Mouse (Mus musculus) liver, embryonic 11.5 days (tissue): ENCODE measurements around the gene Csf2ra. TPM values are rescaled to one million over a fixed set of nuclear protein-coding genes. Genes with fewer than 3 reads are reported as not detected.
A peak's percentile ranks its signal among the peaks of the same experiment; 100 is the strongest.
"Not testable (repeated sequence)": the region's sequence is repeated elsewhere in the genome, so short reads cannot be mapped to it uniquely, and the experiment has no call there.

Source experiments
- ATAC-seq: fragments of 200-750 bp; cut with Nextera tagmentation; replicated peaks from 2 replicates; pipeline ENCODE4 v1.8.0; 2017; ENCODE audit warnings: moderate number of reproducible peaks, mild to moderate bottlenecking, moderate TSS enrichment, moderate library complexity; ENCODE audit not compliant: low FRiP score
- DNase-seq: peaks from one replicate; pipeline ENCODE4 v3.0.0-alpha.2; 2017; ENCODE audit warnings: low spot score
- H3K27ac ChIP-seq: fragments of 300-500 bp; sonication (generic); 2 replicates; pipeline ENCODE4 v1.5.1; 2014; ENCODE audit warnings: mild to moderate bottlenecking, low read depth, low read length, control low read depth
- H3K27me3 ChIP-seq: fragments of 300-500 bp; sonication (generic); replicated peaks from 2 replicates; pipeline ENCODE4 v1.6.1; 2014; ENCODE audit warnings: low read length, mixed read lengths; ENCODE audit not compliant: control insufficient read depth, insufficient read depth
- H3K36me3 ChIP-seq: fragments of 300-500 bp; sonication (generic); 2 replicates; pipeline ENCODE4 v1.6.1; 2014; ENCODE audit warnings: mild to moderate bottlenecking, low read length, moderate library complexity, mixed read lengths; ENCODE audit not compliant: control insufficient read depth, insufficient read depth
- H3K4me1 ChIP-seq: fragments of 300-500 bp; sonication (generic); replicated peaks from 2 replicates; pipeline ENCODE4 v1.6.1; 2014; ENCODE audit warnings: low read length, mixed read lengths; ENCODE audit not compliant: control insufficient read depth, insufficient read depth
- H3K4me2 ChIP-seq: fragments of 300-500 bp; sonication (generic); 2 replicates; pipeline ENCODE4 v1.6.1; 2014; ENCODE audit warnings: mild to moderate bottlenecking, control low read depth, moderate library complexity
- H3K4me3 ChIP-seq: fragments of 300-500 bp; sonication (generic); 2 replicates; pipeline ENCODE4 v1.5.1; 2014; ENCODE audit warnings: low read depth, low read length, control low read depth
- H3K9ac ChIP-seq: fragments of 300-500 bp; sonication (generic); 2 replicates; pipeline ENCODE4 v1.6.1; 2014; ENCODE audit warnings: low read depth, low read length, control low read depth
- H3K9me3 ChIP-seq: fragments of 300-500 bp; sonication (generic); 2 replicates; pipeline ENCODE4 v1.6.1; 2016; ENCODE audit warnings: low read length, inconsistent platforms, mixed read lengths; ENCODE audit not compliant: control insufficient read depth
- WGBS: fragments of 180-500 bp; shearing (Covaris S2); extraction: QIAGEN DNeasy Blood & Tissue Kit; methylation state at CpG from one replicate; pipeline ENCODE4 v1.1.7; 2014; 5-methylcytosine and 5-hydroxymethylcytosine counted together
- polyA plus RNA-seq: library from polyadenylated mRNA; unstranded; fragments of >200 nt; fragmentation: Nextera tagmentation; extraction: Ambion mirVana; gene quantifications from 2 replicates; pipeline ENCODE4 v1.2.1, GENCODE M21; 2014

The Csf2ra gene
- polyA plus RNA-seq, 1 experiment from 2014 or later, result 20.7 TPM

GRCm38 (mm10) chr19:61264227-61264626 lies 36.0 kb upstream of the Csf2ra start:
- H3K4me1 ChIP-seq, result no peaks in the 10 kb centered on the region
- H3K27ac ChIP-seq, result no peak overlapping the region
- WGBS, result 88% methylated on average over 1 of the region's 1 CpGs
- no peak for ATAC-seq
- H3K9me3 ChIP-seq, result no peaks in the 10 kb centered on the region
- no peaks in the 10 kb centered on the region for H3K27me3 ChIP-seq
- H3K4me2 ChIP-seq, result no peak overlapping the region
- DNase-seq, result peak; percentile 52
- H3K36me3 ChIP-seq, result no peaks in the 10 kb centered on the region
- H3K9ac ChIP-seq, result no peak overlapping the region
- H3K4me3 ChIP-seq, result no peak overlapping the region

- no peak overlapping the region for H3K27ac ChIP-seq
- WGBS, result 79% methylated on average over 1 of the region's 1 CpGs
- H3K4me2 ChIP-seq, result no peak overlapping the region
- no peak overlapping the region for H3K9ac ChIP-seq
- no peaks in the 10 kb centered on the region for H3K27me3 ChIP-seq
- H3K4me3 ChIP-seq, result no peak overlapping the region
- DNase-seq (no peak), ATAC-seq (no peak)
- H3K4me1 ChIP-seq, result no peaks in the 10 kb centered on the region
- H3K36me3 ChIP-seq, result no peaks in the 10 kb centered on the region
- H3K9me3 ChIP-seq, result no peaks in the 10 kb centered on the region
Measured at GRCm38 (mm10) chr19:61261241-61261640, 33.0 kb upstream of the Csf2ra start.

GRCm38 (mm10) chr19:61257733-61258132 lies 29.5 kb upstream of the Csf2ra start:
- H3K27me3 ChIP-seq, result no peaks in the 10 kb centered on the region
- H3K4me3 ChIP-seq, result no peak overlapping the region
- H3K9ac ChIP-seq, result no peak overlapping the region
- H3K36me3 ChIP-seq, result no peaks in the 10 kb centered on the region
- 86% methylated on average over 18 of the region's 18 CpGs for WGBS
- DNase-seq, result no peak
- ATAC-seq, result no peak
- H3K9me3 ChIP-seq, result no peaks in the 10 kb centered on the region
- no peak overlapping the region for H3K4me2 ChIP-seq
- H3K4me1 ChIP-seq, result no peaks in the 10 kb centered on the region
- H3K27ac ChIP-seq, result no peak overlapping the region

GRCm38 (mm10) chr19:61256166-61256887 lies 28.1 kb upstream of the Csf2ra start:
- Histone ChIP-seq H3K4me3 (no peak overlapping the region), H3K27me3 (no peaks in the 10 kb centered on the region), H3K9ac (no peak overlapping the region), H3K9me3 (no peaks in the 10 kb centered on the region), H3K4me2 (no peak overlapping the region), H3K36me3 (no peaks in the 10 kb centered on the region), H3K4me1 (no peaks in the 10 kb centered on the region), H3K27ac (no peak overlapping the region)
- no peak for ATAC-seq
- WGBS, result 82% methylated on average over 7 of the region's 7 CpGs
- DNase-seq, result no peak

GRCm38 (mm10) chr19:61247334-61247733 lies 19.1 kb upstream of the Csf2ra start:
- H3K4me3 ChIP-seq, H3K27me3 ChIP-seq, H3K27ac ChIP-seq, H3K4me2 ChIP-seq, DNase-seq, H3K36me3 ChIP-seq, H3K4me1 ChIP-seq, H3K9ac ChIP-seq, ATAC-seq, H3K9me3 ChIP-seq: not testable (repeated sequence)
- WGBS, result 83% methylated on average over 4 of the region's 4 CpGs

GRCm38 (mm10) chr19:61244721-61245436 lies 16.6 kb upstream of the Csf2ra start:
- Histone ChIP-seq H3K27me3 (no peaks in the 10 kb centered on the region), H3K4me2 (no peak overlapping the region), H3K36me3 (no peaks in the 10 kb centered on the region), H3K9ac (no peak overlapping the region), H3K4me1 (no peaks in the 10 kb centered on the region), H3K4me3 (no peak overlapping the region), H3K27ac (no peak overlapping the region), H3K9me3 (no peaks in the 10 kb centered on the region)
- DNase-seq (no peak), ATAC-seq (no peak)
- WGBS, result 51% methylated on average over 5 of the region's 5 CpGs

- no peaks in the 10 kb centered on the region for H3K4me1 ChIP-seq
- no peaks in the 10 kb centered on the region for H3K27me3 ChIP-seq
- ATAC-seq (no peak), DNase-seq (no peak)
- H3K9ac ChIP-seq, result no peak overlapping the region
- WGBS, result 78% methylated on average over 2 of the region's 2 CpGs
- no peak overlapping the region for H3K4me2 ChIP-seq
- H3K36me3 ChIP-seq, result no peaks in the 10 kb centered on the region
- H3K27ac ChIP-seq, result no peak overlapping the region
- no peak overlapping the region for H3K4me3 ChIP-seq
- H3K9me3 ChIP-seq, result no peaks in the 10 kb centered on the region
Measured at GRCm38 (mm10) chr19:61237967-61238366, 9.7 kb upstream of the Csf2ra start.

GRCm38 (mm10) chr19:61234532-61234931 lies 6.3 kb upstream of the Csf2ra start:
- 60% methylated on average over 5 of the region's 5 CpGs for WGBS
- H3K9me3 ChIP-seq, result no peaks in the 10 kb centered on the region

More at GRCm38 (mm10) chr19:61234532-61234931, 6.3 kb upstream of the Csf2ra start:
- Histone ChIP-seq H3K4me2 (no peak overlapping the region), H3K9ac (no peak overlapping the region), H3K4me3 (no peak overlapping the region), H3K27ac (no peak overlapping the region), H3K36me3 (no peaks in the 10 kb centered on the region), H3K4me1 (no peaks in the 10 kb centered on the region), H3K27me3 (no peaks in the 10 kb centered on the region)
- ATAC-seq, result no peak
- DNase-seq, result no peak
